Mouse (Mus musculus): Measurements from ENCODE around the gene Gsk3b.
"Not testable (repeated sequence)": the region's sequence is repeated elsewhere in the genome, so short reads cannot be mapped to it uniquely, and the experiment has no call there.

Gsk3b gene

DNA sequence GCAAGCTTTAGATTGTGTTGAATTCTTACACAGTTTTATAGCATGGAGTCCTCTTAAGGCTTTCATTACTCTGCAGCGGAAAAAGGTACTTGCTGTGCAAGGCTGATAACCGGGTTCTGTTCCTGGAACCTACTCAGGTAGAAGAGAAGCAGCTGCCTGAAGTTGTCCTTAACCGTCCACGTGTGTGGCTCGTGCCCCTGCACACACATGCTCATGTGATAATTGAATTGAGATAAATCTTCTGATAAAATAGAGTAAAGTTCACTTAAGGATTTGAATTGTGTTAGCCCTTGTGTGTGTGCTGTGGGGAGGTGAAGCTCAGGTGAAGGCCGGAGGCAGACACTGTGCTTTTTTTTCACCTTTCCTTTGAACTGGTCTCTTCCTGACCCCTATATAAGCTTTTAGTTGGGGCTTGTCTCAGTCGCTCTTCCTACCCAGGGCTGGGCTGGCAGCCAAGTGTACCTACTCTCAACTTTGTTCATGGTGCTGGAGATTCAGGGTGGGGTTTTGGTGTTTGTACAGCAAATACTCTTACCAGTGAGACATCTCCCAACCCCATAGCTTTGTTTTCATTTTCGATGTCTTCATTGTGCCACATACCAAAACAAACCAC lies 96.0 kb downstream of the Gsk3b start:
- in situ Hi-C loops (cut with MboI, MseI) = no loop called here

GRCm38 (mm10) chr16:38189952-38190351 lies 101.2 kb downstream of the Gsk3b start:
- in situ Hi-C loops (cut with MboI, MseI) = loop anchor here in 1 of 2 experiments (5.0 kb wide), 1 partner anchor 88 kb away; no protein-coding TSS in a partner anchor

DNA sequence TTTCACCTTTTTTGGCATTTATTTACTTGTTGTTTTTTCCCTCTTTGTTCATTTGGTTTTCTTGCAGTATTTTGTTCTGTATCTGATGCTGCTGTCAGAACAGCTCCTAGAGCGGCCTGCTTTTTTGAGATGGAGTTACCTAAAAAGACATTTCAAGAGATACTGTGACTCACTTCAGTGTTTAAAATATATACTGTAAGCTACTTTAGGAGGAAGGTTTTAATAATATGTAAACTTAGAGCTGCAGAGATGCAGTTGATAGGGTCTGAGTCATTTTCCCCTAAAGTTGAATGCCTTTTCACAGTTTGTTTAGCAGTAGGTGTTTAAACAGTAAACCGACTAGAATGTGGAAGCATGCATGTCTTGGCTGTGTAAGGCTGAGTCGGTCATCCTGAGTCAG lies 101.7 kb downstream of the Gsk3b start:
- in situ Hi-C loops (cut with MboI, MseI) = loop anchor here in 1 of 2 experiments (5.0 kb wide), 1 partner anchor 88 kb away; no protein-coding TSS in a partner anchor

DNA sequence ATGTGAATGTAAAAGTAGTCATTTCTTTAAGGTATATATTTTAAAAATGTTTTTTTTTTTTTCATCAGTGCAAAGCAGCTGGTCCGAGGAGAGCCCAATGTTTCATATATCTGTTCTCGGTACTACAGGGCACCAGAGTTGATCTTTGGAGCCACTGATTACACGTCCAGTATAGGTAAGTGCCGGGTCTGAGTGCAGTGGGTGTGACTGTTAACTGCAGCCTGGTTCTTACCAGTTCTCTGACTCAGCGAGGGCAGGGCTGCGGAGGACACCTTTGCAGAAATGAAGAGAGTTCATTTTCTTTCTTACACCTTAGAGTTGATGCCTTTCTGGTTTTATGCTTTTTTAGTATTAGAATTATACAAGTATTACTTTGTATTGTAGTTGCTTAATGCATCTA lies 102.7 kb downstream of the Gsk3b start:
- in situ Hi-C loops (cut with MboI, MseI) = loop anchor here in 1 of 2 experiments (5.0 kb wide), 1 partner anchor 89 kb away; no protein-coding TSS in a partner anchor

GRCm38 (mm10) chr16:38192640-38193039 lies 103.8 kb downstream of the Gsk3b start:
- in situ Hi-C loops (cut with MboI, MseI) = loop anchor here in 1 of 2 experiments (5.0 kb wide), 1 partner anchor 90 kb away; no protein-coding TSS in a partner anchor

- in situ Hi-C loops (cut with MboI, MseI) = loop anchor here (5.0 kb wide), 2 partner anchors 200 to 205 kb away; no protein-coding TSS in a partner anchor
Observed at GRCm38 (mm10) chr16:38197299-38197698, 108.5 kb downstream of the Gsk3b start.

DNA sequence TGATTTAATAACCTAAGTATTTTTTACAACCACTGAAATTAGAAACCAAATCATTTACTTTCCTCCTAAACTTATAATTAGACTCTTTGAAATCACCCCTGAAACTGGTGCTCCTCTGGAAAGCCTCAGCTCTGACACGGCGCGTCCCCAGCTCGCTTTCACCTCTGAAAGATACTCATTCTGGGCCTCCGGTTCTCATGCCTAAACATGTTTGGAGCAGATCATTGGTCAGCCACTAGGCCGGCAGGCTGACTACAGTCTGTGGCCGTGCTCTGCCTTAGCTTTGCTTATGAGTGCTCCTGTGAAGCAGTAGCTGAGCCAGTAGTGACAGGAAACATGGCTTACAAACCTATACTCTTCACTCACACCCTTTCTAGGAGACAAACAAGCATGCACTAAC lies 116.5 kb downstream of the Gsk3b start:
- in situ Hi-C loops (cut with MboI, MseI) = no loop called here

- in situ Hi-C loops (cut with MboI, MseI) = not testable (repeated sequence)
Observed at GRCm38 (mm10) chr16:38222491-38222890, 133.7 kb downstream of the Gsk3b start.

DNA sequence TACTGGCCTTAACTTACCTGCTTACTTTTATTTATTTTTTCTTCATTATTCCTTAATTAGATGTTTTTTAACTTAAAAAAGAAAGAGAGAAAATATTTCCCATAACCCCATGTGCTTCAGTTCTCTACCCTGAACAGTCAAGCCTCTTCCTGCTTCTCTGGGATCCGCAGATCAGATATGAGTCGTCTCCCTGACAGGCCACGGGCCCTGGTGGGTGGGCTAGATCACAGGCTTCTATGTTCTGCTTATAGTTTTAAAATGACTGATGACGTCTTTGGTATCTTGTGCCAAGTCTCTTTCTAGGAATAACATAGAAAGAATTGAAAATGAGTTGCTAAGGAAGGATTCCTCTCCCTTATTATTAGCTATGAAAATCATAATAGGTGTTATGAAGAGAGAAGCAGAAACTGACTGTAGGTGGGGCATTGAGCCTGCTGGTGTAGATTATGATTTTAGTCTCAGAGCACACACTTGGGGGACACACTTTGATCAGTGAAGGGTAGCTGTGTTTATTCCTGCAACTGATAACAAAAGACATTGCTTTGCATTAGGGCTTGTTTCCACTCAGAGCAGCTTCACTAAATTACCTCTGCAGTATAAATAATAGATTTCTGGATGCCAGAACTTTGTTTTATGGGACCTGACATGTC lies 148.3 kb downstream of the Gsk3b start:
- in situ Hi-C loops (cut with MboI, MseI) = no loop called here

DNA sequence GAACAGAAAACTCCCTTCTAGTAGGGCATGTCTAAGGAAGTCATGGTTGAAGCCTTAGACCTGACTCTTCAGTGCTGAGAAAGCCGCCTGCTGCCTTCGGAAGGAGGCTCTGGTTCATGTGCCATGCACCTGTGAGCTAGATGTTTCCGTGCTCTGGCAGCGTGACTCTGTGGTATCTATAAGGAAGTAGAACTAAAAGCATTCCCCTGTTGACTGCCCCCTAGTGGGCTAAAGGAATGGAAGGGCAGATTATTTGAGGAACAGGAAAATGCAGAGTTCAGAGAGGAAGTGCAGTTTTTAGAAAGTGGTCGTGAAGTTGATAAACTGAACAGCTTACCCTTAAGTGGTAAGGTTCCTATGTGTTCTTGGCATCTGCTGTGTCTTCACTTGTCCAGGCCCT lies 150.9 kb downstream of the Gsk3b start:
- in situ Hi-C loops (cut with MboI, MseI) = no loop called here

DNA sequence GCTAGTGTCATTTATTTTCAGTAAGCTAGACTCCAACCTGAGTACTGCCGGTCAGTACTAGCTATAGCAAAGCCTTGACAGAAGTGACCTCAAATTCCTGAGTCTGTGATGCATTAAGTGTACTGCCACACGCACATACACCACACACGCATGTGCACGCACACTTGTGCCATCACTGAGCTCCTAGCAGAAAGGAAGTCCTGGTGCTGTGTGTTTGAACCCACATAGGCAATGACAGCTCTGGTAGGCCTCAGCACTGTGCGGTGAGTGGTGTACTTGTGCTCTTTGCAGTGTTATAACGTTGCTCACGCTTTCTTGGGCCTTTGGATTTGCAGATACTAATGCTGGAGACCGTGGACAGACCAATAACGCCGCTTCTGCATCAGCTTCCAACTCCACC lies 151.4 kb downstream of the Gsk3b start:
- in situ Hi-C loops (cut with MboI, MseI) = no loop called here

- in situ Hi-C loops (cut with MboI, MseI) = no loop called here
Observed at GRCm38 (mm10) chr16:38244111-38244510, 155.3 kb downstream of the Gsk3b start.

DNA sequence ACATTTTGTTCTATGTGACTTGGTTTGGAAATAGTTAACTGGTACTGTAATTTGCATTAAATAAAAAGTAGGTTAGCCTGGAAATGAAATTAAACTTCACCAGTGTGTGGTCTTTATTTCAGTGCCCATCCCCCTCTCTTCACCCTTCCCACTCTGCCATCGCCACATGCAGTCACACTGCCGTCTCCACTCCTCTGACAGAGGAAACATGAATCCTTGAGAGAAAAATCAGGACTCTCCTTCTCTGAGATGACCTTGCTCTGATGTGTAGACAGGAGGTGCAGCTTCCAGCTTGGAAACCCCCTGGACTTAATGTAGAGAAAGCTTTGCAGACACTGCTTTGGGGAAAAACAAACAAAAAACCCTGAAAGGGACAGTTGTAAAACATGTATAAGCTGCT lies 156.6 kb downstream of the Gsk3b start:
- in situ Hi-C loops (cut with MboI, MseI) = no loop called here

DNA sequence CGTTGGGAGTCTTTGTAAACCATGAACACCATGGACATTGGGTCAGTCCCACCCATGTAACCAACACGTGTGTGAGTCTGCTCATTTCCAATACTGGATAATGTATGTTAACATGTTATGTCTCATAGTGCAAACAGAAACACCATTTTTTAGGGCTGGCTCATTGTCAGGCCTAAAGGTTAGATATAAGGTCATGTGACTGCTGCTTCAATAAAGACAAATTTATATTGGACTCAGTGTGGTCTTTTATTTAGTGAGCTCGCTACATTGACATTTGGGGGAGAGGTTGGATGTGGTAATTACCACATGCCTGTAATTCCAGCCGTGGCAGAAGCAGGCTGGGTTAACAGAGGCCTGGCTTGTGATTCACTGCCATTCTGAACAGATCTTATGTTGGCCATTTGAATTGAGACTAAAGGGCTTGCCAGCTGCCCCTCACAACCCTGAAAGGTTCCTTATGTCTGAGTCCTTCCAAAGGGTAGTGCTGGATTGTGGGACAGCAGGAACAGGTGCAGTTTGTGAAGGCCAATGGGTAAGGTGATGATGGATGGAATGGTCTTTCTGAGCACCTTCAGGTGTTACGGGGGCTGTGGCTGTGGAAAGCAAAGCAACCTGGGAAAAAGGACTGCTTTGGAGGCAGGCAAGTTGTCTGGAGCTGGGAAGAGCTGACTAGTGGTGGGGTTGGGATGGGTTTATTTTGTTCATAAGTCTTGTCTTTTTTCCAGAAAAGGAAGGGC lies 157.2 kb downstream of the Gsk3b start:
- in situ Hi-C loops (cut with MboI, MseI) = no loop called here

DNA sequence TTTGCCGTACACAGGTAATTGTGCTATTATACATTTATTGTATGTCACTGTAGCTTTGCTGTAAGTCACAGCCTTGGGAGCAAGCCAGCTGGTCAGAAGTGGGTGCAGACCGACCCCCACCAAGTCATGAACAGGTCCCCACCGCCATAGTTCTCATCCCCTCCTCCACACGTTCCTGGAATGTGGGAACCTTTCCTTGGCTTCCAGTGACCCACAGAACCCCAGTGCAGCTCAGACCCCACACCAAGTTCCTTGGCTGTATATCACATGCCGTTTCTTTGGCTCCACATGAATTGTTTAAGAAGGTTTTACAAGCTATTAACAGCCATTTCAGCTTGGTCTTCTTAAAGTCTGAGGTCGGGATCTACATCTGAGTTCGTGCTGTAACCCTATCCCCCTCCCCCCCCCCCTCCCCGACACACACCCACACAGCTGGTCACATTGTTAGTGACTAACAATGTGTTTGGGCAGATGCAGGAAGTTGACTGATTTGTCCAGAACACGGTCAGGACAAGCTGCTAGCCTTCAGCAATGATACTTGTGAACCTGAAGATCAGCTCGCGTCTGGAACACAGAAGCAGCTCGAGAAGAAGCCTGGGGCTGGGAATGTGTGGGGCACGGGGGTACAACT lies 159.6 kb downstream of the Gsk3b start:
- in situ Hi-C loops (cut with MboI, MseI) = no loop called here

- in situ Hi-C loops (cut with MboI, MseI) = no loop called here
Observed at GRCm38 (mm10) chr16:38250467-38250866, 161.7 kb downstream of the Gsk3b start.

DNA sequence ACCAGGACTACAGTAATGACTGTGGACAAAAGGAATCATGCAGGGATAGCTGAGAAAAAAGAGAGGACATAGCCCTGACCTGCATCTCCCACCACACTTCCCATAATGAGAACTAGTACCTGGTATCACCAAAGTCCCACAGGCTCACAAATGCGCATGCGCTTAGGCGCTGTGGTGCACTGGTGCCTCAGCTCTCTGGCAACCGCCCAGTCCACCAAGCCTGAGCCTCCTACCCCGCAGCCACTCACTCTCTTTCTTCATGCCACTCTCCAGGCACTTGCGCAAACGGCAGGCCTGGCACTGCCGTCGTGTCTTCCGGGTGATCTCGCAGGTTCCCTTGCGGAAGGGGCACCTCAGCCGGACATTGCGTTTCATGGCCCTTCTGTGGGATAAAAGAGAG lies 165.2 kb downstream of the Gsk3b start:
- in situ Hi-C loops (cut with MboI, MseI) = no loop called here

DNA sequence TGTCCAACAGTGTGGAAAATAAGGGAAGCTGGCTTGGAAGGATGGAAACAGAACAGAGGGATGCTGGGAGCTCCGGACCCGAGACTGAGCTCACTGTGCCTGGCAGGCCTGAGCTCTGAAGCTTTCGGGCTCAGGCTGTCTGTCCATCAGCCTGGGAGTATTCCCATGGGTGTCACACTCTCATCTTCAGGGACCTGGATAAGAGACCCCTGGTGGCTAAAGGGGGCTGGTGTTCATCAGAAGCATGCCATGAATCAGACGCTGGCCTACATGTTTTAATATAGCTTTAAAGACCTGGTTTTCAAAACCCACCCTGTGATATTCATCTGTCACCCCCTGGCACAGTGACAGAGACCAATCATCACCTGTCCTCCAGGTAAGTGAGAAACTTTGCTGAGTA lies 166.3 kb downstream of the Gsk3b start:
- in situ Hi-C loops (cut with MboI, MseI) = no loop called here

GRCm38 (mm10) chr16:38255927-38256326 lies 167.1 kb downstream of the Gsk3b start:
- in situ Hi-C loops (cut with MboI, MseI) = no loop called here

DNA sequence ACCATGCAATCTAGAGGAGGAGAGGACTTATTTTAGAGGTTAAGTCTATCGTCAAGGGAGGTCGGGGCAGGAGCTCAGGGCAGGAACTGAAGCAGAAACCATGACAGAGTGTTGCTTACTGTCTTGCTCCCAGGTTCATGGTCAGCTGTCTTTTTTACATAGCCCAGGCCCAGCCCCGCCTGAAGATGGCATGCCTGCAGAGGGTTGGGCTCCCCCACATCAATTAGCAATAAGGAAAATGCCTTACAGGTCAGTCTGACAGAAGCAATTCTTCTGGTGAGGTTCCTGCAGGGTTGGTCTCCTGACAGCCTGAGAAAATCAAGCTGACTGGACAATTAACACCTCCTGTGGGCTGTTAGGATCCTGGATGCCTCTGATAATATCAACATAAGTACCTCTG lies 182.8 kb downstream of the Gsk3b start:
- in situ Hi-C loops (cut with MboI, MseI) = no loop called here

DNA sequence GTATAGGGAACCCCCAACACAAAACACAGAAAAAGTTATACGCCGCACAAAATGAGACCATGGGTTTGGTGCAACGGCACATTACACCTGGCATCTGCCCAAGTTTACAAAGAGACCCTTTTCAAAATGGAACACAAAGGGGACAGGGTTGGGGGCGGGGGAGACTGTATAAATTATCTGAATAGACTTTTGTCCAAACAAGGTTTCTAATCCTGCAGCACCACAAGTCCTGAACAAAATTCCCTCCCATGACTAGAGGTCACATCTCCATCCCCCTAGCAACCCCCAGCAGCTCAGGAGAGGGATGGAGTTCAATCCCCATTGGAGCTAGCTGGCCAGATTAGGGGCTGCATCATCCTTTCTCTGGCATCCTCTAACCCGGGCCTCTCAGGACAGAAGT lies 183.7 kb downstream of the Gsk3b start:
- in situ Hi-C loops (cut with MboI, MseI) = no loop called here

DNA sequence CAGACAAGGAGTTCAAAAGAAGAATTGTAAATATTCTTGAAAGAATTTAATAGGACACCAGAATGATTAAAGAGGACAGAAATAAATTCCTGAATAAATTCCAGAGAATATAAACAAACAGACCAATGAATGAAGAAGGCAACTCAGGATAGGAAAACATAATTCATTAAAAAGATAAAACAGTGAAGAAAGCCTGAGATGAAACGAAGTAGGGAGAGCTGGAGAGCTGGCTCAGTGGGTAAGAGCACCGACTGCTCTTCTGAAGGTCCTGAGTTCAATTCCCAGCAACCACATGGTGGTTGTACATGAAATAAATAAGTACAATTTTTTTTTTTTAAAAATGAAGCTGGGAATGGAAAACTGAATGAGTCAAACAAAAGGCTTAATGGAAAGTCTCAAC lies 185.9 kb downstream of the Gsk3b start:
- in situ Hi-C loops (cut with MboI, MseI) = no loop called here

Measured in T-helper 17 cell (primary cell).